Mouse (Mus musculus) monocyte, adult 5-6 weeks (primary cell): ENCODE measurements around the gene Nup93. TPM values are rescaled to one million over a fixed set of nuclear protein-coding genes. Genes with fewer than 3 reads are reported as not detected.
"Not testable (repeated sequence)": the region's sequence is repeated elsewhere in the genome, so short reads cannot be mapped to it uniquely, and the experiment has no call there.

Source experiments
- ATAC-seq: fragments of 153-309, 156-312 bp; replicated peaks from 2 replicates; pipeline ENCODE4 v1.8.0; 2017; ENCODE audit warnings: mild to moderate bottlenecking; ENCODE audit not compliant: low TSS enrichment, insufficient number of reproducible peaks, severe bottlenecking, poor library complexity, low FRiP score
- total RNA-seq: library from RNA; stranded (forward); fragments of 200-1000, 200-491, 200-594 nt; gene quantifications from 3 replicates; pipeline ENCODE4 v1.2.3, GENCODE M21; 2017

Nup93 gene
- total RNA-seq: 11.8 to 21.1 TPM (median 12.5 TPM) in 3 replicates

- peak; percentile 88 for ATAC-seq
These were observed at the start of gene Nup93 for GRCm38 (mm10) chr8:94214252-94215173. Gene Nup93, plus strand, starts transcription at chr8:94214564.

DNA sequence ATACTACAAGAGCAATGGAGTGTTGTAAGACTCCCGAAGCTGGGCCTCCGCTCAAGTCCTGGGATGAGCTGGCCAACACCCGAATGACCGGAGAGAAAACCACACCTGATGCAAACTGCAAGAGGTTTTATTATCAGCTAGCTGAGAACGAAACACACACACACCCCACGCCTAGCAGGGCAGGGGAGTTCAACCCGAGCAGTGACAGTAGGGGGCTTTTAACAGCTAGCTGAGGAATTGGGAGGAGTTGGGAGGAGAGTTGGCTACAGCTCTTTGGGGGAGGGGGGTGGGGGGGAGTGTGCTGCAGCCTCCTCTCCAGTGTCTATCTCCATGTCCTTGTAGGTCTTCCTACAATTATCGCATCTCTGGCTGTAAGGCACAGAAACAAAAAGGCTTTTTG, 48.6 kb upstream of the Nup93 start:
- ATAC-seq: not testable (repeated sequence)

GRCm38 (mm10) chr8:94167244-94167643, 47.1 kb upstream of the Nup93 start:
- peak; percentile 75 for ATAC-seq

DNA sequence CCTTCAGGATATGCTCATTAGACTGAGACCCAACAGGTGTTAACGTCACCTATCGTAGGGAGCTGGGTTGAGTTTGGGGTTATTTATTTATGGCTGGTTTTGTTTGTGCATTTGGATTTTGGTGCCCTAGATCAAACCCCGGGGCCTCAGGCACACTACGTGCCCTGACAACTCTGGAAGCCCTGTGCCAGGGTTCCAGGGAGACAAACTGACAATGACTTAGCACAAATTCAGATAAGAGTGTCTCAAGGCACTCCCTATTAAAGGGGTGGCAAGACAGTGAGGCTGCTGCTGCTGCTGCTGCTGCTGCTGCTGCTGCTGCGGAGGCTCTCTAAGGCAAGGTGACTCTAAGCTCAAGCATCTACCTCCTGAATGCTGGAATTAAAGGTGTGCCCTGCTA, 44.8 kb upstream of the Nup93 start:
- no peak for ATAC-seq

DNA sequence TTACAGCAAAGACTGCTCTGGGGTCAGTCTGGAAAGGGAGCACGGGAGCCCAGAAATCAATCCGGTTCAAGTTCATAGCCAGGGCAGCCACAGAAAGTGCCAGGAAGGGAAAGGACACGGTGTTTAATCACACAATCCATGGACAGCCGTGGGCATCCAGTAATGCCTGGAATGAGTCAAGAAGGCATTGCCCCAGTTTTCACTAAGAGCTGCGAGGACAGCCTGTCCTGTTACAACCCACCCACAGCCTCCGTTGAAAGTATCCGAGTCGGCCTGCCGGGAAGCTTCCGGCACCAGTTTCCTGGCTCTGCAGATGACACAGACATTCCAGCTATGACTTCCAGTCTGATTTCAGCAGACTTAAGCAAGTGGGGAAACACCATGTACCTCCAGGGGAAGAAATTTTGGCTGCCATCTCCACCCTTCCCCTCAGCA, 43.0 kb upstream of the Nup93 start:
- no peak for ATAC-seq

DNA sequence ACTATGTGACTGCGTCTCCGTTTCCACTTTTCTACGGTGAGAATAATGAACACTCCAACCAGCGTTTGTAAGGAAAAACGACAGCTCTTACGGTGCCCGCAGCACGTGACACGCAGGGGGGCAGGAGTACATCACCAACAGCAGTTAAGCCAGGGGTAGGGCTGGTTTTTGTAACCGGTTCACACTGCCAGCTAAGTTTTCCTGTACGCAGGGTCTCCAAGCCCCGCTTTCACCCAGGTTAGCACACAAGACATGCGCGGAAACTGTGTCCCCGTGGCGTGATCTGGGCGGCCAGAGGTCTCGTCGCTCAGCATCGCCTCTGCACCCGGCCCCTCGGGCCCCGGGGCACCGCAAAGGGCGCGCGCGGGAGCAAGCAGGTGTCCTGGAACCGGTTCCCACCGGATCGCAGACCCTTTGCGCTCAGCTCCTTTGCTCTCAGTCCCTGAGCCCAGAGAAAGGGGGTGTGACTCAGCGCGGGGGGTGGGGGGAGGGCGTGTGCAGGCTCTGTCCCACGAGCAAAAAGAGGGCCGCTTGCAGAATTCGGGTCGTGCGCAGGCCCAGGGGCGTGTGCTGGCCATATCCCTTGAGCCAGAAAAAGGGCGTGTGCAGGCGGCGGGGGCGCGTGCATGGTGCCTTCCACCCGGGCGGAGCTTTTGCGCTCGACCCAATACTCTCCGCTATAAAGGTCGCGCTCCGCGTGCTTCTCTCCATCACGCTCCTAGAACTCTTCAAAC, 42.1 kb upstream of the Nup93 start, which contains the start of gene Mt2:
Mt2 (plus strand) TSS at position 590 of the 734 bp plus-strand sequence.
- ATAC-seq: peak; percentile 32; the same call in 1 of the 2 replicates

DNA sequence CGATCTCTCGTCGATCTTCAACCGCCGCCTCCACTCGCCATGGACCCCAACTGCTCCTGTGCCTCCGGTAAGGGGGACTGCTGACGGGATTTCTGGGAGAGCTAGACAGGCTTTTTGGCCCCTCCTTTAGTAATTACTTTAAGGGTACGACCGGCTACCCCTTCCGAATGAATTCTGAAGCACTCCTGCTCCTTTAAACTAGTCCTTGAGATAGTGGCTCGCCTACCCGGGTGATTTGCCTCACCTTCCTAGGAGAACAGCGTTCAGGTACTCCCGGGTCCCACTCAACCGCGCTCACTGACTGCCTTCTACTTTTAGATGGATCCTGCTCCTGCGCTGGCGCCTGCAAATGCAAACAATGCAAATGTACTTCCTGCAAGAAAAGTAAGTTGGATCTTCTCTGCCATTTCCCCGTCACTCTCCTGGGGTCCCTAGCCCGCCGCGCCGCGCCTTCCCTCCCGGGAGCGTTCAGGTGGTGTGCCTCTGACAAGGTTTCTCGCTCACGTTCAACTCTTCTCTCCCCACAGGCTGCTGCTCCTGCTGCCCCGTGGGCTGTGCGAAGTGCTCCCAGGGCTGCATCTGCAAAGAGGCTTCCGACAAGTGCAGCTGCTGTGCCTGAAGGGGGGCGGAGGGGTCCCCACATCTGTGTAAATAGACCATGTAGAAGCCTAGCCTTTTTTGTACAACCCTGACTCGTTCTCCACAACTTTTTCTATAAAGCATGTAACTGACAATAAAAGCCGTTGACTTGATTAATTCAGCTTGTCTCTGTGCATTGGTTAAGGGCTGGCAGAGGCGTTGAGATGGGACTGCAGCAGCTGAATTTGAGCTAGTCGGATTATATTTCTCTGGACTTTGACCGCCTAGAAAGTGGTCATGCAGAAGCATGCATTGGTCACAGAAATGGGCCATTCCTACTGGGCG, 41.3 kb upstream of the Nup93 start:
- ATAC-seq: no peak

DNA sequence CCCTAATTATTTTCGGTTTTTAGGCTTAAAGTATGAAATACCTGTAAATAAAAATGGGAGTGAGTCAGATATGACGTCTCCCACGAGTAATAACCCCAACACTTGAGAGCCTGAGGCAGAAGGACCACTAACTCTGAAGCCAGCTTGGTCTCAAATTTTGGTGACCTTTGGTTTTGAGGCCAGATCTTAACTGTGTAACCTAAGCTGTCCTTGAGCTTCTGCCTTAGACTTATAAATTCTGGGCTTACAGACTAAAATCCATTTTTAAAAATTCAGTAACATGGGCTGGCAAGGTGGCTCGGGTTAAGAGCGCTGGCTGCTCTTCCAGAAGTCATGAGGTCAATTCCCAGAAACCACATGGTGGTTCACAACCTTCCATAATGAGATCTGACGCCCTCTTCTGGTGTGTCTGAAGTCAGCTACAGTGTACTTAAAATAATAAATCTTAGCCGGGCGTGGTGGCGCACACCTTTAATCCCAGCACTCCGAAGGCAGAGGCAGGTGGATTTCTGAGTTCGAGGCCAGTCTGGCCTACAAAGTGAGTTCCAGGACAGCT, 40.4 kb upstream of the Nup93 start:
- no peak for ATAC-seq

GRCm38 (mm10) chr8:94174619-94175213, 39.6 kb upstream of the Nup93 start:
- no peak for ATAC-seq

- no peak for ATAC-seq
These were observed 36.5 kb upstream of the Nup93 start for GRCm38 (mm10) chr8:94177716-94178390.

GRCm38 (mm10) chr8:94178857-94179712, 35.3 kb upstream of the Nup93 start, which contains the start of gene Mt1:
Gene Mt1, plus strand, starts transcription at chr8:94179082.
- ATAC-seq: peak; percentile 90

- ATAC-seq: no peak
These were observed 34.4 kb upstream of the Nup93 start for GRCm38 (mm10) chr8:94179713-94180560.

DNA sequence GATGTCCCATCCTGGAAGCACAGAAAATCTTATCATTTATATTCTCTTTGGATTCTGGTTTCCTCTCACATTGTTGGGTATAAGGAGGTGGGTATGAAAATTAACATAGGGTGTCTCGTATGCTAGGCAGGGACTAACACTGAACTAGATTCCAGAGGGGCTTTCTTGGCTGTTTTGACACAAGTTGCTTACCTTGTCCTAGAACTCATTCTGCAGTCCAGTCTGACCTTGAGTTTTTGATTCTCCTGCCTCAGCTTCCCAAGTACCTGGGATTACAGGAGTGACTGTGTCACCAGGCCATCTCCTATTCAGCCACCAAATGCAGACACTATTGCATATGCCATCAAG, 33.8 kb upstream of the Nup93 start:
- no peak for ATAC-seq

- ATAC-seq: no peak
These were observed 32.1 kb upstream of the Nup93 start for GRCm38 (mm10) chr8:94182055-94182929.

GRCm38 (mm10) chr8:94183117-94183516, 31.2 kb upstream of the Nup93 start:
- peak; percentile 67 for ATAC-seq
